In genomic region chr12:43827296-43827695, GRCm38 (mm10) we compare ENCODE assay signal across 1 mouse cellular context.
TF ChIP-seq lines count a peak whose summit lies in the region.

No protein-coding gene starts in this region.

TF ChIP-seq in CH12.LX, 34 proteins besides CTCF, POLR2A, EP300 and RAD21 (continued from another document):
- no peak for TF ChIP-seq SIN3A (IDR thresholded peaks at IDR 0.05; ENCODE audit: low read length)
